Mouse (Mus musculus) naive thymus-derived CD4-positive, alpha-beta T cell, adult 2 months (primary cell): ENCODE results near the gene Dapl1.

Experiments used
- DNase-seq: peaks from one replicate; pipeline ENCODE4 v3.0.0-alpha.2; 2011; ENCODE audit warnings: low read depth

Dapl1 gene

DNA sequence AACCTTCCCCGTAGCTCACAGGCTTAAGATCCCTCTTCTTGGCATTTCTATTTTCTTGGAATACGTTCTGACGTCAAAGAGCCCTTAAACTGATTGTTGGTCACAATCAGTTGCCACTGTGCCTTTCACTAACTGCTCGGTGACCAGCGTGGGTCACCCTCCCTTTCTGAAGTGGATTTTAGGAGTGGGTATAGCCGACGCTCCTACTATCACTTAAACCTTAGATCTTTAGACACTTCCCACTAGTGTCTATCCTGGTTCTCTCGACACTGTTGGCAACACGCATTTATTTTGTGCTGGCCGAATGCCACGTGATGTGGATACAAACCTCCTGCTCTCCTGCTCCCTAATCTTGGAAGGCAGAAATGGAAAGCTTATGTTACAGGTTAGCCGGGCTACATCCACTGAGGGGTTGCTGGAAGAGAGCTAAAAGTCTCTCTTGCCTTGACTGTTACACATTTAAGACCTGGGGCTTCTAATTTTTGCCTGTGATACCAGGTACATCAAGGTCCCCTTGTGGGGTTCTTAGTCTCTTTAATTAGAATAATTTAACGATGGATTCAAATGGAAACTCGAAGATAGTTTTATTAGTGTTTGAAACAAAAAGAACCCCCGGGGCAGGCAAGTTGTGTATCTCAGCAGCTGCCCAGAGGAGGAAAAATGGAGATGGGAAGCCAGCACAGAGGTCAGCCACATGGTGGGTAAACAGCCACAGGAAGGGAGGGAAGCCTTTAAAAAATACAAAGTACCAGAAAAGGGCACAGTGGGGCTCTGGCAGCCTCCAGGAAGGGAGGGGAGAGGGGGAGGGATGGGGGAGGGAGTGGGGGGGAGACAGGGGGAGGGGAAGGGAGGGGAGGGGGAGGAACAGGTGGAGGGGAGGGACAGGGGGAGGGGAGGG, 13.2 kb upstream of the Dapl1 start:
- no peak for DNase-seq

DNA sequence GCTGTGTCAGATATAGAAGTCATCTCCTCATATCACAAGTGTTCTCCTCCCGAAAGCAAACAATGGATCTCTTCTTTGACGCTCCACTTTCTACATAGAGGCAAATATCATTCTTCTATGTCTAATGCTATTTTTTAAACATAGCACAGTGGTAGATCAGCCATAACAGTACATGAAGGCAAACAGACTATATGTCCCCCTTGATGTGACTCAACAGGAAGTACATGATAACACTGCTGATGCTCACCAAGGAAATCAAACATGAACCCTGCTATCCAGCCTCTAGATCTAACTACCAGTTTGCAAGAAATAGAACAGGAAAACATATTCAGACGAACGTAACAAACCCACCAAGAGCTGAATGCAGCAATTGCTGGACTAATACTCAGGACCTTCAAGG, 10.1 kb upstream of the Dapl1 start:
- peak; percentile 76 for DNase-seq

DNA sequence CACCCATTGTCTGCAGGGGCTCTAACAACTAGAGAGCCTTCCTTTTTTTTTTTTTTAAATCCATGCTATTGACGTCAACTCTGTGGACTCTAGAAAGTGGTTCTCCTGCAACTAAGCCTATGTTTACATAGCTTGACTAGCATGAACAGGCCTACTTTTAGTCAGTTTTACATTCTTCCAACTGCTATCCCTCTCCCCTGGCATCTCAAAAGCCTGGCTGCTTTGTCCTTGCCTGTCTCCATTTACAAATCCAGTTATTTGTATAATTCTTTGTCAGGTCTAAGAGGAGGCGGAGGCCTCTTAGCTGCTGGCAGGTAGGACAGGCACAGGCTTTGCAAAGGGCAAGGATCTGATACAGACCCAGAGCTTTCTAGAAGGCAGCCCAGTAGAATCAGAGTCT, 627 bp downstream of the Dapl1 start:
- no peak for DNase-seq

DNA sequence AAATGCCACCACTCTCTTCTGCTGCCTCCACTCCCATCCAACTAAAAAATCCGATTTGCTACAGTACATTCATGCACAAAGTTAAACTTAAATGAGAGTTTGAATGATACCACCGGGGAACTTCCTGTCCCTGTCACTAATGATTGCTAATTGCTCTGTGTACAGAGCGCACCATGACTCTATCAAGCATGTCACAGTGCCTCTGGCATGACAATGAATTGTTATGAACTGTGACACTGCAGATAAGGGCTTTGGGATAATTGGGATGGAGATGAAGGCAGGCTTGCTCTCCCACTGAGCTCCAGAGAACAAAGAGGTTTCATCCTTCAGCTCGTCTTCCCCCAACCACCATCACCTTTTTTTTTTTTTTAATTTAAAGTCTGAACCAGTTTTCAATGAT, 1.2 kb downstream of the Dapl1 start:
- no peak for DNase-seq

DNA sequence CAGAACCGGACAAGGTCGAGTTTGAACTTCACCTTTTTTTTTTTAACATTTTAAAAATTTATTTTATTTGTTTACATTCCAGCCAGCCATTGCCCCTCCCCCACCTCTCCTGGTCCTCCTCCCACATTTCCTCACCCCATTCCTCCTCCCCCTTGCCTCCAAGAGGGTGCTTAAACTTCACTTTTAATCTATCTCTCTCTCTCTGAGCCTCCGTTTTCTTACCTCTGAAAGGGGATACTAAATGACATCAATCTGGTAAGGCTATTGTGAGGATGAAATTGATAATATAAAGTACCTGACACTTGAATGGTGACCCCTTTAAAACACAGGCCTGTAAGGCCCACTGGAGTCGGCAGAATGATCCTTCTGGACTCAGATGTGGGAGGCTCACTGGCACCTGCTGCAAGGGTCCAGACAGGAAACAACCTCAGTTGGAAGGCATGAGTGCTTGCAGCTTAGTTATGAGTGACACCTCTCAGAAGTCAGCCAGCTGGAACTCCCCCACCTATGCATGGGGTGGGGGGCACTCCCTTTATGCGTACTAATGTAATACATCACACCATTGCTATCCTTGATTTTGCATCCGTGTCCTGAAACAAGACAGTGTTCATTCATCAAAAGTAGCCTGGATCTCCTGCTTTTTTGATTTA, 1.9 kb downstream of the Dapl1 start:
- DNase-seq = no peak

DNA sequence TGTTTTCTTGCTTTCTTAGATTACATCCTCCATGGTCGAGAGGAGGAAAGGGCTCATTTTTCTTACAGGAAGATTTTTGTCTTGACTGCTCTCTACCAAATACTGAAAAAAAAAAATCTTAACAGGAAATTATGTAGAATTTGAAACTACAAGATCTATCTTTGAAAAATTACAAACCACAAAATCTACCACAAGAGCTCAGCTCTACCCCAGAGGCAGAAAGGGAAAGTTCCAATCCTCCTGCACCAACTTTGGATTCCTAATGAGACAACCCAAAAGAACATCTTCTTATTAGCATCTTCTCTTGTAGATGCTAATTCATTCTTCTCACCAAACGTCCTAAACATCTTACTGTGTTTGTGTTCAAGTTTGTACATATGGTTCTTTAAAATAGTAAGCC, 3.8 kb downstream of the Dapl1 start:
- peak; percentile 70 for DNase-seq

DNA sequence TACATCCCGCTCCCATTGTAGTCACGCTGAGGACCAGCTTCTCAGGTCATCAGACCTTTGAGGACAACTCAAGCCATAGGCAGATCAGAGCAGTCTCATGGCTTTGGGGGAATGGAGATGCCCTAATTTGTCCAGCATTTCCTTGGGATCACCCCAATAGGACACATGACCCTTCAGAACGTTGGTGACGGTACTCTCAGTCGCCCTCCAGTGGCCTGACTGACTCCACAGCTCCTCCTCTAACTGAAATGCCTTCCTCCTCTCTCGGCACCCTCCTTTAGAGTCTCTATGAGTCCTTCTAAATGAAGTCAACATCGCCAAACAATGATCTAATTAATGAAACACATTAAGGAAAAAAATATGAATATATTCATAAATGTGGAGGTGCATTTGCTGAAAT, 5.9 kb downstream of the Dapl1 start:
- peak; percentile 56 for DNase-seq

DNA sequence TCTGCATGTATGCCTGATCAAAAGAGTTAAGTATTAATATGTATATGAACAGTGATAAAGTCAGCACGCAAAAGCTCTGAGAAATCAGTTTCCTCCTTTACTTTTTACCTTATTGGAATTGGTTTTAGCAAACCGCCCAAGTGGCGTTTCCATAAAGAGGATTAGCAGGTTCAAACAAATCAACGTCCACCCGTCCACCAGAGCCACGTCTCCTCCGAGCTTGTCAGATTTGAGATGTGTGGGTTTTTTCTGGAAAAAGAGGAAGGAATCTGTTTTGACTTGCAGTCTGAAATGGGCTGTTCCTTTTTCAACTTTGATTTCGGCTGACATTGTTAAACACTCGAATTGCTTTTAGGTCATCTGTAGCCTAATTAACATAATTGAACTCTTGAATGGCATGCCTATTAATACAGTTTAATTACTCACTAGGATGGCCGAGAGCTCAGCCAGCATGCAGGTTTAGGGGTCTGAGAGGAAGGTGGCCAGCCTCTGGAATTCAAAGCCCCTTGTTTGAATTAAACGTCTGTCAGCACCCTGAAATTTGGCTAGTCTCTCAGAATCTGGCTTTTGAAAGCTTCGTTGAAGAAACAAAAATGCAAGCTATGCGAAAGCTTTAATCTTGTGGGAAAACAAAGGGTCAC, 9.1 kb downstream of the Dapl1 start:
- no peak for DNase-seq

DNA sequence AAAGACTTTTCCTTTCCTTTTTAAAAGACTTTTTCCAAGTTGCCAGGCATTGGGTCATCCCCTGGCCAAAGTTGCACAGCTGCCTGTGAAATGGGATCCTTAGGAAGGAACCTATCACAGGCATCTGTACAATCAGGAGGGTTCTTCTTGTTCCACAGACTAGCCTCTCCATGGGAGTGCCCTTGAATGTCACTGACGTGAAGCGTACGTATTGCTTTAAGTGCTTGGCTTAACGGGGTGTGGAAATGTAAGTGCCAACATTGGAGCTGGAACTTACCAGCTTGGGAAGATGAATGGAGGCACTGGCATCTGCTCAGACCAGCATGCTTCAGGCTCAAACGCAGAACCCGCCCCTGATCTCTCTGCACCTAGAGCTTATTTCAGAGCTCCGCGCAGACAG, 14.7 kb downstream of the Dapl1 start:
- DNase-seq = no peak

DNA sequence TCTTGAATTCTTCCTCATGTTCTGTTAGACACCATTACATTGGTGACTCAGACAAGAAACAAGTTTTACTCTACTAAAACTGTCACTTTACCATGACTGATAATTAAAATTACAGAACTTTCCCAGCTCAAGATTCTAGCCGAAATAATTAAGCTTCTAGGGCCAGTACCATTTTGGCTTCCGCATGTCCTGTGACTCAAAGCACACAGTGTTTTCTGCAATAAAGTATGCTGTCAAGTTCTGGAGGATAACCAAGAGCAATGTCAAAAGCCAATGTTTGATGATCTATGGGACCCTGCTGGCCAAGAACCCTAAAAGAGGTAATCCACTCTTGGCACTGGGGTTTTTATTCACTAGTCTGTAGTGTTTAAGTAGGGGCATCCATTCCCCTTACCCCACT, 15.3 kb downstream of the Dapl1 start:
- no peak for DNase-seq

DNA sequence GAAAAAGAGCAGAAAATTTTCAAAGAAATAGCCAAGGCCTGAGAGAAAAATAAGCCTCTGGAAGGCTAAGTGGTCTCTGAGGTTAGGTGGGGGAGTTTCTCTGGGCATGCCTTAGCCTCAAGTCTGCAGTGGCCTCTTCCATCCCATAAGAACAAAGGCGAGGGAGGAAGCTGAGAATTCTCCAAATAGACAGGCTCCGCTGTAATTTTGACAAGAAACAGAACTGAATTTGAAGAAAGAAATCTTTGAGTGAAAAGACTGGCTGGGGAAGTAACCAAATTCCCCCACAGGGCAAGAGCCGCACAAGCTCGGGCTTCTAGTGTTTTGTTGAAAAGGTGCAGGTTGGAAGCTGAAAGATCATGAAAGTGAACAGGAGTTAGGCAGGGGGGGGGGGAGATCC, 24.6 kb downstream of the Dapl1 start:
- DNase-seq = no peak

DNA sequence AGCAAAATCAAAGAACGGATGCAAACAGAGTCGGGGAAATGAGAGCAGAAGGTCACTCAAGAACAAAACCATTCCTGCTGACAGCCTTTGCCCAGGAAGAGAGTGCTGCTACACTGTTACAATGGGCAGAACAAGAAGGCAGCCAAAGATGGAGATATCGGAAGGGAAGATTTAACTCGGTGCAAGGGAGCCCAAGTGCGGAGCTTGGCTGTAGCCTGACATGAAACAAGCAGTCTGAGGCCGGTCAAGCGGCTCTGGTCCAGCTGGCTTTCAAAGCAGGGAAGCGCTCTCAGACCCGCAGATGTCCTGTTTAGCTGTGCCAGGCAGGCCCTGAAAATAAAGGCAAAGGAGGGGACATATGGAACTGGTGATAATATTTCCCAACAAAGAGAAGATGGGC, 26.0 kb downstream of the Dapl1 start:
- DNase-seq = no peak

DNA sequence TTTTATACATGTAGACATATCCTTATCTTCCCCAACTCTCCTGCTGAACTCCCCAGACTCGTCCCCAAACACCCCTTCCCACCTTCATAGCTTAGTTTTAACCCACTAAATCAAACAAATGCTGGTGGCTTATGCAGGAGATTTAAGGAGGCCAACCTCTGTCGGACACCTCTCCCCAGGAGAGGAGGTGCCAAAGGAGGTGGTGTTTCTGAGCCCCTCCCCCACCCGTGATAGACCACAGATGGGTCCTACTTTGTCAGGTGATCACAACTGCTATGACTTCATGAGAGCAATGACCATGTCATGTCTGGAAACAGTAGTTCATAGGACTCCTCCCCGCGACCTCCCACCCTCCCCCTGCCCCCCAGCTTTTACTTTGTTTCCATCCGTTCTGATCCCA, 26.4 kb downstream of the Dapl1 start:
- no peak for DNase-seq

DNA sequence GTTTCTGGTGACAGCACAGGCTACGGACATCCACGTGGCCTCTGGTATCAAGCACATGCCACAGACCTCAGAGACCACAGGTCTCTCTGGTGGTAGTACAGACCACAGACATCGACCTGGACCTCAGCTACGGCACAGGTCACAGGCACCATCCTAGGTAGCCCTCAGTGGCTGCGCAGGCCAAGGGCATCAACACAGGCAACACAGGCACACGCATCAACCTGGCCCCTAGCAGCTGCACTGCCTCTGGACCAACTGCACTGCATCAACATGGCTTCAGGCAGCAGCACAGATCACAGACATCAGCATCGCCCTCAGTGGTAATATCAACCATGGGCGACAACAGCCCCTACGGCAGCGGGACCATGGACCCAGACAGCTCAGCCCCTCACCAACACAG, 36.2 kb downstream of the Dapl1 start:
- no peak for DNase-seq

DNA sequence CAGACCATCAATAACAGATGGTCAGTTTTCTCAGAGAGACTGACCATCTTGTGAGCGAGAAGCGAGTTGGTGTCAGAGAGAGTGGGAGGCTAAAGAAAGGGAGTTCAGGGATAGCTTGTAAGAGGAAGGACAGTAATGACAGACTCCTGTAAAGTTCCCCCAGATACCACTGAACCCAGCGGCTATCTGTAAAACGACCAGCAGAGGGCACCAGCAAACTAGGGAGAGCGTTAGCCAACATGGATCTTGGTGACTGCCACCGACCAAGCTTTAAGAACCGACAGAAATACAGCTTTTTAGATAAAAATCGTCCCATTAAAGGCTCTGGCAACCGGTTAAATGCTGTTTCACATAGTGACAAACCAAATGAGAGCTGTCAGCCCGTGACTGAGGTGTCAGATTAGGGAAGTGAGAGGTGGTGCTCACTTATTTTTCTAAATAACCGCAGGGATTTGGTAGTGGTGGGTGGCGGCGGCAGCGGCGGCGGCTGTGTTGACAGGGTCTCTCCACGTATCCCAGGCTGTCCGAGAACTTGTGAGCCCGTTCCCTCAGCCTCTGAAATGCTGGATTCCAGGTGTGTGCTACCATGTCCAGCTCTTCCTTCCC, 37.7 kb downstream of the Dapl1 start:
- DNase-seq = peak; percentile 89

DNA sequence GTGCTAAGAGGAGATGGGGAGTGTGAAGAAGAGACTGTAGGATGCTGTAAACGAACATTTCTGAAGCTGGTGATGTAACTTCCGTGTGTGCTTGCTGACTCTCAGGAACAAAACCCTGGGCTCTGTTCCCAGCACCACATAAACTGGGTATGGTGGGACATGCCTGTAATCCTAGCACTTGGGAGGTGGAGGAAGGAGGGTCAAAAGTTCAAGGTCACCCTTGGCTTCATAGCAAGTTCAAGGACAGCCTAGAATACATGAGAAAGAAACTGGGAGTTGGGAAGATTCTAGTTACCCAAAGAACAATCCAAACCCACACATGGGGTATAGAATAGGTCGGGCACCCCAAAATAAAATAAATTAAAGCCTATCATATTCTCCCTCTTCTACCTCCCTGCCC, 39.1 kb downstream of the Dapl1 start:
- DNase-seq = no peak

DNA sequence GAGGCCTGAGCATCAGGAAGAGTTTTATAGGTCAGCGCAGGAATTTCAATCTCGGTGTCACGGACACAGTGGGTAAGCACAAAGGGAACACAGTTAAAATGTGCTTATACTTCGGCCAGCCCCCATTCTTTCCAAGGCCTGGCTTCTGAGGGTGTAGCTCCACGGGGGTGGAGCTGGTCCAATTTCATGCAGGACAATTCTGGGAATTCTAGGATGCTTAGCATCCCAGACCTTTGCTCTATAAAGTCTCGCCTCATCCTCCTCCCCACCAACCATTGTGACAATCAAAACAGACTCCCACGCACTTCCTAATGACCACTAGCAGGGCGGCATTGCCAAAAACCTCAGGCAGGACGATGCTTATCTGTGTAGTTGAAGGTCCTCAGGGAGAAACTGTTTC, 42.4 kb downstream of the Dapl1 start:
- no peak for DNase-seq

DNA sequence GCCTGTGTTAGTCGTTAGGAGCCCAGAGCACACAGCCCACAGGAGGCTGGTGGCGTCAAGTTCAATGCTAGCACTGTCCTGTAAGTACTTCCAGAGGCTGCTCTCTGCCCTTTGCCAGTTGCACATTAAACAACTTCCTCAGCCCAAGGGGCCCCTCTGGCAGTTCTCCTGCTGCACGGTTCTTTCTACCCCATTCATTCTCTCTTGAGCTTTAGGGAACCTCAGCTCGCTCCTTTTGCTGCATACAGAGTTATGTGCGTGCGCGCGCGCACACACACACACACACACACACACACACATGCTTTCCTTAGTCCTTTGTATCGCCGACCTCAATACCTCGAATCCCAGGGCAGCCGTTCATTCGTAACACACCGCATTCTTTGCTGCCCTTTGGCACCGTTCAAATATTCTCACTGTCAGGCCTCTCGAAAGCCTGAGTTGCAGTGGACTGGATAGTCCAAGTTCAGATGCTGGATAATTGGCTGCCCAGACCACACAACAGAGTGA, 45.2 kb downstream of the Dapl1 start:
- no peak for DNase-seq

DNA sequence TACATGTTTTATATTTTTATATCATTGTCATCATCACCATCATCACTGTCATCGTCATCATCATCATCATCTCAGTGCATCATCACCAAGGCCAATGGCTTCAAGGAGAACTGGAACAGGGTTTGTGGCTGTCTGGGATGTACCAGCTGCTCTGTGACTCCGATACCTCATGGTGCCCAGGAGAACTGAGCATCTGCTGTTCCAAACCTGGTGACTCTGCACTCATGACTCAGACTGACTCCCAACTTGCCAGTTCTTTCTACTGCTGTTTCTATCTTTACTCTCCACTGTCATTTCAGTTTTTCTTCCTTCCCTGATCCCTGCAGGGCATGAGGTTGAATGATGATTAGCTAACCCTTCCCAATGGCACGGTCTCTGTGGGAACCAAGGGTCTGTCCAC, 46.4 kb downstream of the Dapl1 start:
- no peak for DNase-seq

DNA sequence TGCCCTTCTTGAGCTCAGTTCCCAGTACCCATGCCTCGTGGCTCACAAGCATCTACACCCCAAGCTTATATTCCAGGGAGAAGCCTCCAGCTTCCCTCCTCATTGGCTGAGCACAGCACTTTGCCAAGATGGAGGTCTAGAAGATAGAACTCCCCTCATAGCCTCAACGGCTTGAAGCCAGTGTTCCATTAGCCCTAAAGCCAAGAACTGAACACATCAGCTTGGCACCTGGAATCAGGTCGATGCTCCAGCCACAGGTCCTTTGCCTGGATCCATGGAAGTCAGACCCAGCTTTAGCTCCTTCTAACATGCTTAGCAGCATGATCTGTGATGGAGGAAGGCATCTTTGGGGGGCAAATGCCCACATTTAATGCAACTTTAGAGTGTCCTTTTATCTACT, 48.5 kb downstream of the Dapl1 start:
- no peak for DNase-seq

DNA sequence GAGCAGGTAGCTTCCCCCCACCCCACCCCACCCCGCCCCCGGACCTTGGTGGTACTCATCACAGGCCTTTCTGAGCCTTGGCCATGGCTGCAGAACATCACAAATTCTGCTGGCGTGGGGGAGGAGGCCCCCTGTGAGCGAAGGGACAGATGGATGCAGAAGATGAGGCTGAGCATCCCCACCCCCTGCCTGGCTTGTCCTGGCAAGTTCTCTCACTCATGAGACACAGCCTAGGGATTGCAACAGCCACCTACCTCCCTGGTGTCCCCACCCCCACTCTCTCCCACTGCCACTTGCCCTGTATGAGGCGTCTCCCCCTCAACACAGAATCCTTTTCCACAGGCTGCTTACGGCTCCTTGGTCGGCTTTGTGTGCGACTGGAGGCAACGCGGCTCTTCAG, 49.1 kb downstream of the Dapl1 start:
- no peak for DNase-seq

DNA sequence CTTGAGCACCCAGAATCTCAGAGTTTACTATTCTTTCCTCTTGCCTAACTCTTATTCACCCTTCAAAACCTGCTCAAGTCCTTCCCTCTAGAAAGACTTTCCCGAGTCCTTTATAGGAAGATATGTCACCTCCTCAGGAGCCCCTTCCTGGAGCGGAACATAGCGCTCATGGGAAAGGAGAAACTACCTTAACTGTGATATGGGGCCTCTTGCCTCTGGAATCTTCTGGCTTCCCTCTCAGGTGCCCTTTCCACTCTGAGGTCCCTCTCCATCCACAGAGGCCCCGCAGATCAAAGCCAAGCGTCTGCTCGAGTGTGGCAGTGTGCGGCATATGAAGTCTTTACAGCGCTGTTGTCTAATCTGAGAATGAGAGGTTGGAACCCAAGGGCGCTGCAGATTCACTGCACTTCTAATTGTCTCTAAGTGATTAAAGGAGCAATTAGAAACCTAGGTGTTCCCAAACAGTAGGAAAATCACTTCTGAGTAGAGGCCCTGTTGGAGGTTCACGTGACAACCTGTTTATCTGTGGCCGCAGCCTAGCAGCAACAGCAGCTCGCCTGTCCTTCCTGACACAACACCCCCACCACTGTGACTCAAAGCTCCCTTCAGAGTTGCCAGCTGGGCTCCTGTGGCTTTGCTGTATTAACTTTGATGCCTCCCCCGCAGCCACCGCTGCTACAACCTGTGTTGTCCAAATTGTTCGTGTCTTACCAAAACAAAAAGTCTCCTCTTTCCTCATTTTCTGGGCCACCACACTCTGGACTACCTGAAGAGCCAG, 49.7 kb downstream of the Dapl1 start:
- DNase-seq = no peak
